Mouse (Mus musculus): ENCODE measurements at regions not wholly inside any gene's neighbourhood (a gene's known extent, or its start where the extent isn't known, plus 50 kb on each side); places are given as distances from the start of the nearest gene placed in this dataset.

GRCm38 (mm10) chr6:50052416-50052815, 57.6 kb upstream of the Mpp6 start:
- Histone ChIP-seq H3K9me3 (replicated peaks; ENCODE audit: low read length) (no peaks in the 10 kb centered on the region), H3K27ac (ENCODE audit: insufficient read depth, low read depth) (no peak overlapping the region), H3K79me2 (replicated peaks; ENCODE audit: control insufficient read depth, extremely low read depth, insufficient read depth, poor library complexity, severe bottlenecking) (no peaks in the 10 kb centered on the region), H3K4me2 (ENCODE audit: insufficient read depth, low read depth, poor library complexity, severe bottlenecking) (no peak overlapping the region), H3K36me3 (replicated peaks in 1 of 2; ENCODE audit: control insufficient read depth in 1 of 2, insufficient read depth in 1 of 2, low read length in 1 of 2) (no peaks in the 10 kb centered on the region), H3K4me3 (replicated peaks in 1 of 3; ENCODE audit: low read depth in 2 of 3, low read length in 2 of 3, poor library complexity in 1 of 3) (no peak overlapping the region), H3K4me1 (ENCODE audit: control insufficient read depth in 1 of 2, insufficient read depth in 2 of 2) (no peaks in the 10 kb centered on the region), H3K27me3 (replicated peaks) (no peaks in the 10 kb centered on the region), H3K9ac (ENCODE audit: insufficient read depth, low read depth) (no peak overlapping the region)
- in situ Hi-C loops (cut with MboI; ENCODE audit: low pct_ligation_motif_present, low pct_unique_long_range_greater_than_20kb, low sequenced_read_pairs) (no loop called here), dilution Hi-C loops (cut with MboI; ENCODE audit: extremely low pct_ligation_motif_present, extremely low pct_unique_long_range_greater_than_20kb, low sequenced_read_pairs) (no loop called here)
- TF ChIP-seq ZKSCAN1 (IDR thresholded peaks at IDR 0.05; ENCODE audit: borderline replicate concordance, low read depth, low read length) (no peak), MEF2A (IDR thresholded peaks at IDR 0.05; ENCODE audit: borderline replicate concordance, low read depth, low read length) (no peak), POLR2A (IDR thresholded peaks at IDR 0.05; ENCODE audit: low read depth, low read length) (no peak), HCFC1 (IDR thresholded peaks at IDR 0.05; ENCODE audit: low read depth, low read length) (no peak), MAZ (IDR thresholded peaks at IDR 0.05; ENCODE audit: low read depth, low read length) (no peak), TCF12 (IDR thresholded peaks at IDR 0.05; ENCODE audit: low read depth, low read length) (no peak), MYC (IDR thresholded peaks at IDR 0.05; ENCODE audit: low read depth, low read length) (no peak), JUN (IDR thresholded peaks at IDR 0.05; ENCODE audit: insufficient read depth, low read depth, low read length) (no peak), ZMIZ1 (IDR thresholded peaks at IDR 0.05; ENCODE audit: low read depth, low read length) (no peak), RCOR1 (conservative IDR thresholded peaks at IDR 0.05; ENCODE audit: low read depth, low read length) (no peak), NRF1 (IDR thresholded peaks at IDR 0.05; ENCODE audit: low read depth, low read length) (no peak), ZNF384 (IDR thresholded peaks at IDR 0.05; ENCODE audit: low read depth, low read length) (no peak)
- no peak for DNase-seq (ENCODE audit: extremely low read depth)

- H3K27ac ChIP-seq (ENCODE audit: insufficient read depth, low read depth) = no peak overlapping the region
- no peaks in the 10 kb centered on the region for H3K9me3 ChIP-seq (replicated peaks; ENCODE audit: low read length)
- no peaks in the 10 kb centered on the region for H3K36me3 ChIP-seq (replicated peaks in 1 of 2; ENCODE audit: control insufficient read depth in 1 of 2, insufficient read depth in 1 of 2, low read length in 1 of 2)
- no peak overlapping the region for H3K4me2 ChIP-seq (ENCODE audit: insufficient read depth, low read depth, poor library complexity, severe bottlenecking)
- H3K4me3 ChIP-seq (replicated peaks in 1 of 3; ENCODE audit: low read depth in 2 of 3, low read length in 2 of 3, poor library complexity in 1 of 3) = no peak overlapping the region
- no peak for DNase-seq (ENCODE audit: extremely low read depth)
- no peaks in the 10 kb centered on the region for H3K4me1 ChIP-seq (ENCODE audit: control insufficient read depth in 1 of 2, insufficient read depth in 2 of 2)
- in situ Hi-C loops (cut with MboI; ENCODE audit: low pct_ligation_motif_present, low pct_unique_long_range_greater_than_20kb, low sequenced_read_pairs) (no loop called here), dilution Hi-C loops (cut with MboI; ENCODE audit: extremely low pct_ligation_motif_present, extremely low pct_unique_long_range_greater_than_20kb, low sequenced_read_pairs) (no loop called here)
- H3K9ac ChIP-seq (ENCODE audit: insufficient read depth, low read depth) = no peak overlapping the region
- no peak for TF ChIP-seq POLR2AphosphoS2 (IDR thresholded peaks at IDR 0.05; ENCODE audit: low read depth, low read length)
- TF ChIP-seq JUN (IDR thresholded peaks at IDR 0.05; ENCODE audit: insufficient read depth, low read depth, low read length) = no peak
- no peak for TF ChIP-seq USF2 (conservative IDR thresholded peaks at IDR 0.05; ENCODE audit: low read depth, low read length)
- TF ChIP-seq USF1 (IDR thresholded peaks at IDR 0.05; ENCODE audit: low read depth, low read length) = no peak
- no peak for TF ChIP-seq NRF1 (IDR thresholded peaks at IDR 0.05; ENCODE audit: low read depth, low read length)
- no peak for TF ChIP-seq BHLHE40 (IDR thresholded peaks at IDR 0.05; ENCODE audit: low read depth, low read length)
- H3K27me3 ChIP-seq (replicated peaks) = no peaks in the 10 kb centered on the region
- H3K79me2 ChIP-seq (replicated peaks; ENCODE audit: control insufficient read depth, extremely low read depth, insufficient read depth, poor library complexity, severe bottlenecking) = no peaks in the 10 kb centered on the region
These were observed 57.0 kb upstream of the Mpp6 start for GRCm38 (mm10) chr6:50053086-50053485.
